Mouse (Mus musculus) urinary bladder, adult 18-20 months (tissue): ENCODE results near the gene Gas2l1.

ENCODE experiments used
- DNase-seq, 2 experiments: peaks; one replicate each; pipeline ENCODE4 v3.0.0; 2022; ENCODE audit warnings: low spot score in 2 of 2, mixed read lengths in 2 of 2

The Gas2l1 gene

DNA sequence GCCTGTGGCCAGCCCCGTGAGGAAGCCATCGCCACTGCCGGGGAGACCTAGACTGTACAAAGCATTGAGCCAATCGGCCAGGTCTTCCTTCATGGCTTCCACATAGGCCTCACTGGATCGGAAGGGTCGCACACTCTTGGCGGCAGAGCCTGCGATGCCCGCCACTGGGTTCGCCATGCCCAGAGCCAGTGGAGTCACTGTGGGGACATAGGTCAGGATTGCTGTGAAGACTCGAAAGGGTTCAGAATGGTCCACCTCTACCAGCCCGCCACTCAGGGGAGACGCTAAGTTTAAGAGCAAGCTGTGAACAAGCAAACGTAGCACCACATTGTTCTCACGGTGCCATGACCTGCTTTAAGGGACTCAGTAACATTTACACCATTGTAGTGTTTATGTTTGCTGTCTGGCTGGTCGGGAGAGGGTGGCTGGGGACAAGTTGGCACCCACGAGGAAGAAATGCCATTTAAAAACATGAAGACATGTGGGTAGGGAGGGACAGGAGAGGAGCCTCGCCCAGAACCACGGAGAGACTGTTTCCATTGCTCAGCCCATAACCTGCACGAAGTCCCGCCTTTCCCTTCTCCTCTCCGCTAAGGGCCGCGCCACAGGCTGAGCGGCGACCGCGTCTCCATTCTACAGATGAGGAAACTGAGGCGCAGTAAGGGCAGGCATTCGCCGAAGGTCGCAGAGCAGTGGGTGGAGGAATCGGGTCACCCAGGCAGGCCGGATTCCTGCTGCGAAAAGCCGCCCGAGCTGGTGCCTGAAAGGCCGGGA, 658 bp downstream of the Gas2l1 start:
- DNase-seq: peak; percentile 10 to 47

DNA sequence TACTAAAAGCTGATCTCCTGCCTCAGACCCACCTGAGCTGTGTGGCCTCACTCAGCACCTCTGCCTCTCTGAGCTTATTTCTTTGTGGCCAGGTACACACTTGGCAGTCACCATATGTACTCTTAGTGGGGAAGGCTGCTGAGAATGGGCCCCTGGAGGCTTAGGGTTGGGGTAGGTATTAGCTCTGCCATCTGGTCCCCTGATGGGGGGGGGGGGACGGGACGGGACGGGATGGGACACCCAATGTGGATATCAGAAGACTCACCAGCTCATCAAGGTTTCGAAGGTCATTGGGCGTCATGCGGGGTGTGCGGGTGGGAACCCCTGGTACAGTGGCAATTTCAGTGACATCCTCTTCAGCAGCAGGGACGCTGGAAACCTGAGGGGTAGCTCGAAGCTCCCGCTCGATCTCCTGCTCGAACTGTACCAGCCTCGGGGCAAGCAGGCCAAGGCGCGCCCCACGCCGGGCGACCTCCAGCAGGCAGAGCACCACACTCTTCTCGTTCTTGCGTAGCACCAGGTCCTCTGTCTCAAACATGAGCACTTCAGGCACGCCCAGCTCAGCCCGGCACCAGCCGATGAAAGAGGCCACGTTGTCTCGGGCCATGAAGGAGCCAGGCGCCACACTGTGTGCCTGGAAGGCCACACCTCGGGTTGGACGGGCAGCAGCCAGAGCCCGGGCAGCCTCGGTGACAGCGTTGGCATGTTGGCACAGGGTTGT, 1.4 kb downstream of the Gas2l1 start:
- DNase-seq: peak; percentile 38 to 49

GRCm38 (mm10) chr11:5062860-5063505, 2.1 kb downstream of the Gas2l1 start:
- DNase-seq: no peak

GRCm38 (mm10) chr11:5062326-5062725, 2.8 kb downstream of the Gas2l1 start:
- no peak for DNase-seq

DNA sequence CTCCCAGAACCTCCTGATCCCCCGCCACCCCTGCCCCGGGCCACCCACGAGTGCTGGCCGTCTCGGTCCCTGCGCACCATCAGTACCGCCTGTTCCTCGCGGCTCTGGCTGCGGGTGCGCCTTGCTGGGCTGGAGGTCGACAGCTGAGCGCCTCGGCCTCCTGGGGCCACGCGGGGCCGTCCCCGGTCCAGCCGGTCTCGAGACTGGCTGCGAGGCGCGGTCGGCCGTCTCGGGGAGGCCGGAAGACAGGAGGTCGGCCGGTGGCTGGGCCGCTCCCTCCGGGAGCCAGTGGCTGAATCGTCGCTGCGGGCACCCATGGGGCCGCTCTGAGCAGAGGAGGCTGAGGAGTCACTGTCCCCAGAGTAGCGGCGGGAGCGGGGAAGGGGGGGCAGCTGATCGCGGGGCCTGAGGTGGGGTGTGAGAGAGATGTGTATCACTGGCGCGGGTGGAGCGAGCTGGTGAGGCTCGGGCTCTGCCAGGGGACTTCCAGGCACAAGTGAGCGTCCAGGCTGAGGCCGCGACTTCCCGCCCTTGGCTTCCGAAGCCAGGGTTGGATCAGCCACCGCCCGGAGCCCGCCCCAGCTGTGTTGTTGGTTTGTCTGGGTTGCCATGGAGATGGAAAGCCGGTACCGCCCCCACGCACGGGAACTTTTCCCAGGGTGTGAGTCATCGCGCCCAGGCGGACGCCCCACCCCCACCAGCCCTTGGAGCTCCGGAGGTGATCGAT, 3.6 kb downstream of the Gas2l1 start:
- DNase-seq: peak; percentile 98

DNA sequence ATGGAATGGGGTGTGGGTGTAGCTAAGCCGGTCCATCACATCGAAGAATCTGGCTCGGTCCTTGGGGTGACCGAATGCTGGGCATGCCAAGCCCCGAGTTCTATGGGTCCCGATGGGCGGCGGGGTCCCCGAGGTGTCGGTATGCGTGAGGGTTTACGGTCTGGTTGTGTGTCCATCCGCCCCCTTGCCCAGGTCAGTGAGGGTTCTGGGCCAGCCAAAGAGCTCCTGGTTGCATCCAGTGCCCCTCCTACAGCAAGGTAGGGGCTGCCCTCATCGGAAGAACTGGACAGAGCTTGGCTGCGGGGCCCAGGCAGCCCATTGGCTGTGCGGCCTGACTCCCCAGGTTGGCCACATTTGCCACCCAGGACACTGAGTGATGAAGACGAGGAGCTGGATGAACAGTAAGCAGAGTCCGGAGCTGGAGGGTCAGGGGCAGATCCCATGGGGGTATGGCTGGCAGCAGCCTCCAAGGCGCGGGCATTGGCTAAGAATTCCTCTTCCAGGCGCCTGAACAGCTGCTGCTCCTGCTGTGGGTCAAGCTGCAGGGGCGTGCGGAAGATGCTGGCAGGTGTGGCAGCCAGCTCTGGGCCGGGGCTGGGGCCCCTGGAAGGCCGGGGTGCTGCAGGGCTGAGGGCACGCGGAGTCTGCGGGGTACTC, 4.2 kb downstream of the Gas2l1 start:
- no peak for DNase-seq

- peak in 1 of 2 experiments; percentile 30 for DNase-seq
These were observed 5.4 kb downstream of the Gas2l1 start for GRCm38 (mm10) chr11:5059704-5060156.

GRCm38 (mm10) chr11:5059230-5059629, 5.9 kb downstream of the Gas2l1 start:
- no peak for DNase-seq

DNA sequence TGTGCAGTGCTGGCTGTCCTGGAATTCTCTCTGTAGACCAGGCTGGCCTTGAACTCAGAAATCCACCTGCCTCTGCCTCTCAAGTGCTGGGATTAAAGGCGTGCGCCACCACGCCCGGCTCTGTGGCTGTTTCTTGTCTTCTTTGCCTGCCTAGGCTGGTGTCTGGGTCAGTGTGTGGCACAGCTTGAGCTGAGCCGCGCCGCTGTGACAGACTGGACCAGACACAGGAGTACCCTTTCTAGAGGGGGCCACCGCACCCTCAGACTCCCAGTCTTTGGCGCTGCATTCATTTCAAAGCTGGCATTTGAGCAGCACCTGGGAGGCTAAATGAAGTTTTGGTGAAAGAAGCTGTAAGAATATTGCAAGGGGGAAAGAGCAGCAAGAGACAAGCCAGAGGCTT, 6.3 kb downstream of the Gas2l1 start:
- peak in 1 of 2 experiments; percentile 27 for DNase-seq

DNA sequence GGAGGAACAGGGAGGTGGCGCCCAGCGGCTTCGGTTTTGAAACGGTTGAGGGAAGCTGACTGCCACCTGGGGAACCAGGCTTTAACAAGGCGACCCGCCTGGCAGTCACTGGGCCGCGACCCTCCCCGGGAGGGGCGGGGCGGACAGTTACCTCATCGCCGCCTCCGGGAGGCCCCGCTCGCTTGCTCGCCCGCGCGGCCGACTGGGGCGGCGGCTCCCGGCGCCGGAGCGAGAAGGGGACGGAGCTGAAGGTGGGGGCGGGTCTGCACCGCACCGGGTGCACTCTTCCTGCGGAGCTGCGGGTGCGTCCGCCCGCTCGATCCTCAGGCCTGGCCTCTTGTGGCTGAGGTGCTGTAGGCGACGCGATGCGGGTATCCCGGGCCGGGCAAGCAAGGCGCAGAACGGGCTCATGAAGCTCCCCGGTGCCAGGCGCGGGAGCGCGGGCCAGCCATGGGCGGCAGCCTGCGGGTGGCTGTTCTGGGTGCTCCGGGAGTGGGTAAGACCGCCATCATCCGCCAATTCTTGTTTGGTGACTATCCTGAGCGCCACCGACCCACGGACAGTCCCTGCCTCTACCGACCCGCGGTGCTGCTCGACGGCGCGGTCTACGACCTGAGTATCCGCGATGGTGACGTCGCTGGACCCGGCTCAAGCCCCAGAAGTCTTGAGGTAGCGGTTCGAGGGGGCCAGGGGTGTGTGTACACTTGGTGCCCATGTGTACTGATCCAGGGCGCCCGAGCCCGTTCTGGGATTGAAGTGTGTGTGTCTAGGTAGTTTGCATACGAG, 7.1 kb downstream of the Gas2l1 start, which contains the start of gene Rasl10a:
Gene Rasl10a, plus strand, starts transcription at position 273 of the 786 bp plus-strand sequence.
- peak in 1 of 2 experiments; percentile 52 for DNase-seq

GRCm38 (mm10) chr11:5057541-5057855, 7.6 kb downstream of the Gas2l1 start:
- DNase-seq: no peak

- no peak for DNase-seq
These were observed 8.1 kb downstream of the Gas2l1 start for GRCm38 (mm10) chr11:5057064-5057463.

DNA sequence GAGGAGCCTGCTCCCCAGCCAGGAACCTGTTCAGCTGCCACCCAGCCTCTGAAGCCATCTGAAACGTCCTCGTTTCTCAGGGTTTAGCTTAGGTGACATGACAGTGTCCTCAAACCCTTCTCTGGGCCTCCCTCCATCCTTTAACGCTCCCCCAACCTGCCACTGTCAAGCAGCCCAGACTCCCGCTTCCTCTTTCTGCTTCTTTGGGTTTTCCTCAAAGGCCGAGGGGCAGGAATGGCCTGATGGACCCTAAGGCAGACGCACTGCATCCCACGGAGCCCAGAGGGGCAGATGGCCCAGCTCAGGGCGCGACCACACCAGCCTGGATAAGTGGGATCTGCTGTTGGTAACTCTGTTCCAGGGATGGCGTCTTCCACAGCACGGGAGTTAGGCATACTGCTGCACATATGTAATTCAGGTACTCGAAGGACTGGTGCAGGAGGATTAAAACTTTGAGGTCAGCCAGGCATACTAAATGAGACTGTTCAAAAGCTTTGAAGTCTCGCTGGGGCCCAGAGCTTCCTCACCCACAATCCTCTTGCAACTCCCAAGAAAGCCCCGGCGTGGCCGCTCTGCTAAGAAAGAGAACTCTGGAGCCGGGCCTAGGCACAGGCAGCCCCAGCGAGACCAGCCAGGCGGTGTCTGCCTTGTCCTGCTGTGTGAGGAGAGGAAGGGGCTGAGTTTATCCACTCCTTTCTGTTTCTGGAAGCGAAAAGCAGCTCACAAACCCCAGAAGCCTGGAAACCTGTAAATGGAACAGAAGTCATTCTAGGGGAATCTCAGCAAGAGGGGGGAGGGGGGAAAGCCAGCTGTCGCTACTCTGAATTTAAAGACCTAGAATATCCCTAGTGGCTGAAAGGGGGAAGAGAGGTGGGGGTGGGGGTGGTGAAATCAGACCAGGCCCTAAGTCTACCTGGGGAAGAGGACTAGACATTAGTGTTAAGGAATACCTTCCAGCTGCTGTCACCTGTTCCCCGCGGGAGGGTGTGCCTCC, 8.9 kb downstream of the Gas2l1 start:
- no peak for DNase-seq

DNA sequence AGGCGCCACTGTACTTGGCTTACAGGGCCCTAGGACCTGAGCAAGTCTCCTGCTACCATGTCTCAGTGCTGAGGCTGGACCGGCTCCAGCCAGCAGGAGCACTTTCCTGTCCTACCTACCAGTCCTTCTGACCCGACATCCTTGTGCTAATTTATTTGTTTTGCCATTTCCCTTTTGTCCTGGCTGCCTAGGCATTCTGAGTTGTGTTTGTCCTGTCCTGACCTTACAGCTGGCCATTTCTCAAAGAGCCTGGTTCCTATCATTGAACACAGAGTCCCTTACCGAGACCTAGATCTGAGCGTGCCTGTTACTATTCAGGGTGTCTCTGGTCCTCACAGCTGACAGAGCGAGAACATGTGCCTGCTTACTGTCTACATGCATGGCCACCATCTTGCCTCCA, 10.3 kb downstream of the Gas2l1 start:
- no peak for DNase-seq

GRCm38 (mm10) chr11:5054151-5054550, 11.0 kb downstream of the Gas2l1 start:
- no peak for DNase-seq

GRCm38 (mm10) chr11:5052200-5052854, 12.8 kb downstream of the Gas2l1 start:
- no peak for DNase-seq

DNA sequence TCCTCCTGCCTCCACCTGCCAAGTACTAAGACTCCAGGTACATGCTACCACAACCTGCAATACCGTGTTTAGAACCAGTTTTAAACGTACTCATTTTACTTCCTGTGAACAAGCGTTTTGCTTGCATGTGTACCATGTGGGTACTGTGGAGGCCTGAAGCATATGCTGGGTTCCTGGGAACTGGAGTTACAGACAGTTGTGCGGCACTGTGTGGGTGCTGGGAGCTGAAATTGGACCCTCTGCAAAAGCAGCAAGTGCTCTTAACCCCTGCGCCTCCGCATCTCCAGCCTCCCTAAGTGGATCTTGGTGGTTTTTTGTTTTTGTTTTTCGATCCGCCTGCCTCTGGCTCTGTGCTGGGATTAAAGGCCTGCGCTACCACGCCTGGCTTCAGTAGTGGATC, 13.5 kb downstream of the Gas2l1 start:
- DNase-seq: no peak

DNA sequence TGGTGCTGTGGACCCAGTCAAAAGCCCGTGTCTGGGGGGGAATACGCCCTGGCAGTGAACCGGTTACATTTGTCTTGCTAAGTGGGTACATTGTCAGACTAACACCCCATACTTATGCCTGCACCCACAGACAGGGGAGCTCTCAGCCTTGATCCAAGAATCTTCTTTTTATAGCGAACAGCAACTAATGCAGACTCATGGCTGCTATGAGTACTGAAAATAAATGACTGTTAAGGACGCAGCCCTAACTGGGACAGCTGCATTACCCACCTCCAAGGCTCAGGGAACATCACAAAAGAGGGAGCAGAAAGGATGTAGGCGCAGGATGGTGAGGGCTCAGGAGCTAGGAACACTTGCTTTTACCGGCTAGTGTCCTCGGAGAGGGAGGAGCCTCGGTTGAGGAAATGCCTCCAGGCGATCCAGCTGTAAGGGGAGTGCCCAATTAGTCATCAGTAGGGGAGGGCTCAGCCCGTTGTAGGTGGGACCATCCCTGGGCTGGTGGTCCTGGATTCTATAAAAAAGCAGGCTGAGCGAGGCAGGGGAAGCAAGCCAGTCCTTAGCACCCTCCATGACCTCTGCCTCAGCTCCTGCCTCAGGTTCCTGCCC, 18.7 kb downstream of the Gas2l1 start:
- no peak for DNase-seq
